Mouse (Mus musculus) cerebellum, adult (tissue): ENCODE measurements around the gene Nup133.

Experiments
- ATAC-seq: cut with Nextera tagmentation; 2 replicates; pipeline ENCODE4 v1.9.2; 2017; ENCODE audit warnings: mild to moderate bottlenecking, moderate library complexity, mixed read lengths; ENCODE audit not compliant: insufficient number of reproducible peaks, low FRiP score, low TSS enrichment

The Nup133 gene

GRCm38 (mm10) chr8:123891271-123891670, 57.8 kb downstream of the Nup133 start:
- peak; percentile 23; the same call in 1 of the 2 replicates for ATAC-seq

GRCm38 (mm10) chr8:123889797-123890196, 59.3 kb downstream of the Nup133 start:
- no peak for ATAC-seq

GRCm38 (mm10) chr8:123887956-123888355, 61.1 kb downstream of the Nup133 start:
- no peak for ATAC-seq

- ATAC-seq, result no peak
Measured at GRCm38 (mm10) chr8:123887163-123887562, 61.9 kb downstream of the Nup133 start.

- no peak for ATAC-seq
Measured at GRCm38 (mm10) chr8:123884721-123885565, 64.1 kb downstream of the Nup133 start.

- no peak for ATAC-seq
Measured at GRCm38 (mm10) chr8:123883094-123883493, 66.0 kb downstream of the Nup133 start.

- ATAC-seq, result no peak
Measured at GRCm38 (mm10) chr8:123882412-123882811, 66.7 kb downstream of the Nup133 start.

- ATAC-seq, result no peak
Measured at GRCm38 (mm10) chr8:123880821-123881350, 68.2 kb downstream of the Nup133 start.

GRCm38 (mm10) chr8:123880271-123880670, 68.8 kb downstream of the Nup133 start:
- ATAC-seq, result no peak

GRCm38 (mm10) chr8:123877865-123878264, 71.2 kb downstream of the Nup133 start:
- no peak for ATAC-seq

GRCm38 (mm10) chr8:123874324-123874723, 74.7 kb downstream of the Nup133 start:
- no peak for ATAC-seq

- ATAC-seq, result no peak
Measured at GRCm38 (mm10) chr8:123873364-123873763, 75.7 kb downstream of the Nup133 start.

- ATAC-seq, result no peak
Measured at GRCm38 (mm10) chr8:123872048-123872447, 77.0 kb downstream of the Nup133 start.

GRCm38 (mm10) chr8:123866971-123867370, 82.1 kb downstream of the Nup133 start:
- ATAC-seq, result no peak; the same call in 1 of the 2 replicates

- no peak for ATAC-seq
Measured at GRCm38 (mm10) chr8:123865786-123866185, 83.3 kb downstream of the Nup133 start.

- ATAC-seq, result no peak
Measured at GRCm38 (mm10) chr8:123860386-123860785, 88.7 kb downstream of the Nup133 start.

GRCm38 (mm10) chr8:123859648-123860259, 89.3 kb downstream of the Nup133 start, which contains the start of gene Ccsap:
Gene Ccsap (minus strand): TSS chr8:123860209.
- peak; percentile 67 for ATAC-seq

- ATAC-seq, result peak; percentile 83
Measured at GRCm38 (mm10) chr8:123858941-123859647, 90.0 kb downstream of the Nup133 start.

- ATAC-seq, result 0 out of 2 replicates have a peak, but pooled peaks have one; percentile 1
Measured at GRCm38 (mm10) chr8:123858574-123858940, 90.5 kb downstream of the Nup133 start.

- no peak for ATAC-seq
Measured at GRCm38 (mm10) chr8:123857361-123857760, 91.7 kb downstream of the Nup133 start.
